ENCODE assay signal across 11 mouse cellular contexts in genomic region chr7:121529023-121529422, GRCm38 (mm10).
"Had no signal": no experiment of that assay in that cellular context is flagged by ENCODE, and none has a peak within 500 bp of the region (broad histone marks: within the 10 kb centered on the region; RNA-seq: fewer than 3 reads in every experiment).

No protein-coding gene starts in this region.

- DNase-seq: liver, postnatal 0 days; lung, adult 2 months; lung, postnatal 14 days; lung, postnatal 36 days; right cerebral cortex, postnatal 14 days; thymus, adult 2 months; thymus, postnatal 25 days; thymus, postnatal 4 days had no signal

- ATAC-seq: liver, postnatal 0 days; lung, postnatal 0 days; midbrain, embryonic 13.5 days; midbrain, embryonic 15.5 days had no signal
